Mouse (Mus musculus) intestine, embryonic 15.5 days (tissue): ENCODE data around the gene Ssr2. TPM values are rescaled to one million over a fixed set of nuclear protein-coding genes. Genes with fewer than 3 reads are reported as not detected.
A peak's percentile ranks its signal among the peaks of the same experiment; 100 is the strongest.

Experiments used
- ATAC-seq: fragments of 200-750 bp; cut with Nextera tagmentation; 2 replicates; pipeline ENCODE4 v1.8.0; 2017; ENCODE audit warnings: moderate TSS enrichment, moderate library complexity
- H3K27ac ChIP-seq: fragments of 300-500 bp; sonication (generic); 2 replicates; pipeline ENCODE4 v1.5.1; 2015; ENCODE audit warnings: mild to moderate bottlenecking, inconsistent platforms
- H3K27me3 ChIP-seq: fragments of 300-500 bp; sonication (generic); replicated peaks from 2 replicates; pipeline ENCODE4 v1.6.1; 2015; ENCODE audit warnings: inconsistent platforms
- H3K36me3 ChIP-seq: fragments of 300-500 bp; sonication (generic); 2 replicates; pipeline ENCODE4 v1.6.1; 2015; ENCODE audit warnings: inconsistent platforms
- H3K4me1 ChIP-seq: fragments of 300-500 bp; sonication (generic); replicated peaks from 2 replicates; pipeline ENCODE4 v1.6.1; 2015; ENCODE audit warnings: inconsistent platforms
- H3K4me2 ChIP-seq: fragments of 300-500 bp; sonication (generic); replicated peaks from 2 replicates; pipeline ENCODE4 v1.6.1; 2015; ENCODE audit warnings: mild to moderate bottlenecking, inconsistent platforms
- H3K4me3 ChIP-seq: fragments of 300-500 bp; sonication (generic); replicated peaks from 2 replicates; pipeline ENCODE4 v1.5.1; 2015; ENCODE audit warnings: inconsistent platforms
- H3K9ac ChIP-seq: fragments of 300-500 bp; sonication (generic); 2 replicates; pipeline ENCODE4 v1.6.1; 2015; ENCODE audit warnings: inconsistent platforms
- H3K9me3 ChIP-seq: fragments of 300-500 bp; sonication (generic); 2 replicates; pipeline ENCODE4 v1.6.1; 2016; ENCODE audit warnings: inconsistent platforms
- WGBS: fragments of 180-500 bp; shearing (Covaris S2); methylation state at CpG from one replicate; pipeline ENCODE4 v1.1.7; 2015; 5-methylcytosine and 5-hydroxymethylcytosine counted together
- microRNA counts: library from miRNA; unstranded; fragments of <30 nt; microRNA quantifications from one replicate; lab custom pipeline; 2016
- polyA plus RNA-seq: library from polyadenylated mRNA; unstranded; fragments of >200 nt; fragmentation: Nextera tagmentation; extraction: Ambion mirVana; gene quantifications from 2 replicates; pipeline ENCODE4 v1.2.1, GENCODE M21; 2015

Ssr2 gene
- polyA plus RNA-seq, 1 experiment from 2014 or later, result 338 TPM

DNA sequence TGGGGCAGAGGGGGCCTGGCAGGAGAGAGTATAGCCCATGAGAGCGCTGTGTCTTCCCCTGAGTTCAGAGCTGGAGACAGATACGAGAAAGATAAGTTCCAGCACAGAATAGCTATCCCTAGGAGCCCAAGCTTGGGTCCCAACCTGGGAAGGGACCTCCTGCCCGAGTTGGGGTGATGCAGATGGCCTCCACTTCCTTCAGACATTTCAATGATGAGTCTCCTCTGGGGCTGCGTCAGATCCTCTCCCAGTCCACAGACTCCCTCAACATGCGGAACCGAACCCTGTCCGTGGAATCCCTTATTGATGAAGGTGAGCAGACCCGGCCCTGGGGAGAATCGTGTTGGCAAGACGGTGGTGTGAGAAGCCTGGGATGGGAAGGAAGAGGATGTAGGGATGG, 57.4 kb downstream of the Ssr2 start:
- no peak overlapping the region for H3K4me2 ChIP-seq
- no peak overlapping the region for H3K9ac ChIP-seq
- WGBS, result 92% methylated on average over 10 of the region's 10 CpGs
- H3K36me3 ChIP-seq, result peaks cover 75% of the 10 kb centered on the region
- H3K27me3 ChIP-seq, result no peaks in the 10 kb centered on the region
- ATAC-seq, result no peak
- 0 out of 2 replicates have a peak, but pooled peaks cover 2% of the 10 kb centered on the region for H3K9me3 ChIP-seq
- no peak overlapping the region for H3K4me3 ChIP-seq
- no peak overlapping the region for H3K27ac ChIP-seq
- no peaks in the 10 kb centered on the region for H3K4me1 ChIP-seq

GRCm38 (mm10) chr3:88635506-88636275, 60.0 kb downstream of the Ssr2 start:
- 0 out of 2 replicates have a peak, but pooled peaks cover 2% of the 10 kb centered on the region for H3K9me3 ChIP-seq
- H3K9ac ChIP-seq, result no peak overlapping the region
- 88% methylated on average over 19 of the region's 19 CpGs for WGBS
- no peaks in the 10 kb centered on the region for H3K4me1 ChIP-seq
- H3K27me3 ChIP-seq, result no peaks in the 10 kb centered on the region
- H3K4me3 ChIP-seq, result no peak overlapping the region
- H3K36me3 ChIP-seq, result peaks cover 77% of the 10 kb centered on the region
- no peak for ATAC-seq
- no peak overlapping the region for H3K27ac ChIP-seq
- no peak overlapping the region for H3K4me2 ChIP-seq

GRCm38 (mm10) chr3:88636555-88636986, 60.9 kb downstream of the Ssr2 start:
- Histone ChIP-seq H3K9me3 (0 out of 2 replicates have a peak, but pooled peaks cover 2% of the 10 kb centered on the region), H3K4me1 (no peaks in the 10 kb centered on the region), H3K4me3 (no peak overlapping the region), H3K36me3 (peaks cover 72% of the 10 kb centered on the region), H3K27ac (no peak overlapping the region), H3K4me2 (no peak overlapping the region), H3K27me3 (no peaks in the 10 kb centered on the region), H3K9ac (no peak overlapping the region)
- 90% methylated on average over 8 of the region's 8 CpGs for WGBS
- ATAC-seq, result no peak

- WGBS, result 93% methylated on average over 5 of the region's 5 CpGs
- no peak overlapping the region for H3K9ac ChIP-seq
- no peak for ATAC-seq
- no peak overlapping the region for H3K4me3 ChIP-seq
- no peak overlapping the region for H3K27ac ChIP-seq
- H3K36me3 ChIP-seq, result peaks cover 70% of the 10 kb centered on the region
- no peaks in the 10 kb centered on the region for H3K27me3 ChIP-seq
- no peaks in the 10 kb centered on the region for H3K4me1 ChIP-seq
- H3K9me3 ChIP-seq, result 0 out of 2 replicates have a peak, but pooled peaks cover 2% of the 10 kb centered on the region
- no peak overlapping the region for H3K4me2 ChIP-seq
These were observed 61.5 kb downstream of the Ssr2 start for GRCm38 (mm10) chr3:88637134-88637533.

MicroRNAs encoded within 50 kb of the gene (microRNA counts, 519-probe panel; counts per million panel counts)
- microRNA mmu-miR-1905 (lab: Ali Mortazavi, UCI), result 97.1 counts per million, percentile 29 among the panel's probes with 10 or more counts

Other genes with a start within 250 kb of the Ssr2 start
- gene Tmem79, start 239.7 kb upstream of the Ssr2 start, polyA plus RNA-seq, result 20.6 and 21.6 TPM in 2 replicates
- gene Smg5, start 239.6 kb upstream of the Ssr2 start, polyA plus RNA-seq, result 39.9 and 45.8 TPM in 2 replicates
- 3.7 and 4.2 TPM in 2 replicates for gene Paqr6, start 211.3 kb upstream of the Ssr2 start, polyA plus RNA-seq
- 1.3 and 2.7 TPM in 2 replicates for gene Bglap3, start 203.1 kb upstream of the Ssr2 start, polyA plus RNA-seq
- gene Bglap2, start 197.2 kb upstream of the Ssr2 start, polyA plus RNA-seq, result not detected in 2 replicates
- not detected in 2 replicates for gene Bglap, start 191.4 kb upstream of the Ssr2 start, polyA plus RNA-seq
- gene Pmf1, start 165.5 kb upstream of the Ssr2 start, polyA plus RNA-seq, result 127 and 128 TPM in 2 replicates
- 17.2 and 17.3 TPM in 2 replicates for gene Slc25a44, start 150.7 kb upstream of the Ssr2 start, polyA plus RNA-seq
- 30.9 and 39.2 TPM in 2 replicates for gene Sema4a, start 114.7 kb upstream of the Ssr2 start, polyA plus RNA-seq
- 120 TPM in 2 replicates for gene Lmna, start 65.9 kb upstream of the Ssr2 start, polyA plus RNA-seq
- gene Mex3a, start 43.5 kb upstream of the Ssr2 start, polyA plus RNA-seq, result 9.6 and 11.2 TPM in 2 replicates
- gene Rab25, start 27.6 kb upstream of the Ssr2 start, polyA plus RNA-seq, result 75.2 and 89.8 TPM in 2 replicates
- gene Lamtor2, start 22.8 kb upstream of the Ssr2 start, polyA plus RNA-seq, result 188 and 231 TPM in 2 replicates
- gene Ubqln4, start 22.1 kb upstream of the Ssr2 start, polyA plus RNA-seq, result 43.6 and 43.7 TPM in 2 replicates
- gene Arhgef2, start 30.1 kb downstream of the Ssr2 start, polyA plus RNA-seq, result 60.4 and 61.2 TPM in 2 replicates
- not detected in 2 replicates for gene Rxfp4, start 77.3 kb downstream of the Ssr2 start, polyA plus RNA-seq
- gene Khdc4, start 109.9 kb downstream of the Ssr2 start, polyA plus RNA-seq, result 72.4 and 75.8 TPM in 2 replicates
- 44.9 and 52.7 TPM in 2 replicates for gene Rit1, start 141.0 kb downstream of the Ssr2 start, polyA plus RNA-seq
- gene Syt11, start 199.3 kb downstream of the Ssr2 start, polyA plus RNA-seq, result 20.3 and 22.2 TPM in 2 replicates